Mouse (Mus musculus) T-cell, adult 66 days (primary cell): ENCODE measurements around the gene Vmn1r199. TPM values are rescaled to one million over a fixed set of nuclear protein-coding genes. Genes with fewer than 3 reads are reported as not detected.

ENCODE experiments used
- total RNA-seq, 2 experiments: library from RNA; stranded (reverse); gene quantifications; 3 replicates in 1 of 2; 4 replicates in 1 of 2; pipeline ENCODE4 v1.2.4; 2023

Vmn1r199 gene
- total RNA-seq: not detected

DNA sequence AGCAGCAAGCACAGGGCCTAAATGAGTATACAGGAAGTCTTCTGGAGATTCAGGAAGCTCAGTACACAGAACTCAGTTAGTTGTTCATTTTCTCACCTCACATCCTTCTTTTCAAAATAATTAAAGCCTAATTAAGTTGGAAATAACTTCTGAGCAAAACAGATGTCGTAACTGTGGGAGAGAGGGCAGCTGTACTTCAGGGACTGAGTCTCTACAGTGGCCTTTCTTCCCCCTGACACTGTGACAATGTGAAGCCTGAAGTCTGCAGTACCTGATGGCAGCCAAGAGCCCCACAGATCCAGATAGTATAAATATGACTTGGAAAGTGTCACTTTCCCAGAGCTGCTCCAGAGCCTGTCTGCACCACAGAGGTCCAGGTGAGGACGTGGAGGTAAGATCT, at the start of gene Vmn1r199:
Gene Vmn1r199, plus strand, starts transcription at position 301 of the 400 bp plus-strand sequence.

DNA sequence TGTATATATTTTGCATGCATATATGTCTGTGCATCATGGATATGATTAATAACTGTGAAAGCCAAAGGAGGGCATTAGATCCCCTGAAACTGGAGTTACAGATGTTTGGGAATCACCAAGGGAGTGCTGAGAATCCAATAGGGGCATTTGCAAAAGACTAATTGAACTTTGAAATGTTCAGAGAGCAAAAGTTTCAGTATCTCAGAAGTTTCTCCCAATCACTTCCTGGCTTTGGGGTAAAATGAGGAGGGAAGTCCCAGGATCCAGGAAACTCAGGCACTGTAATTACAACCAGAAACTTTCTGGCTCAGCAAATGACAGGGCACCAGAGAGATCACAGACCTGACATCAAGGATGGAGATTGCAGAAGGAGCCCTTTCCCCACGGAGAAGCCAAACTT, 29.6 kb upstream of the Vmn1r199 start, which contains the start of gene Vmn1r198:
Gene Vmn1r198, plus strand, starts transcription at position 301 of the 400 bp plus-strand sequence.

DNA sequence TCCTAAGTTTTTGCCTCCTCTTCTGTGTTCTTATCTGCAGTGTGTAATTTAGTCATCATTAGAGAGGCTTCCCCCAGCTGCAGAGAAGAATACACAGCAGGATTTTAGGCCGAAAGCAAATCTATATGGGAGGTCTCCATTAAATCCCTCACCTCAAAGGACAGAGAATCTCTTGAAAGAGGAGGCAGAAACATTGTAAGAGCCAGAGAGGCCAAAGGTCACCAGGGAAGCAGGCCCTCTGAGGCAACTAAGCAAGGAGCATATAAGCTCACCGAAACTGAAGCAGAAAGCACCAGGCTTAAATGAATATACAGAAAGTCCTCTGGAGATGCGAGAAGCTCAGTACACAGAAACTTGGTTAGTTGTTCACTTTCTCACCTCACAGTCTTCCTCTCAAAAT, 10.5 kb downstream of the Vmn1r199 start, which contains the start of gene Vmn1r200:
Gene Vmn1r200, plus strand, starts transcription at position 301 of the 400 bp plus-strand sequence.

Other genes with a start within 250 kb of the Vmn1r199 start
- not detected for gene Vmn1r191, start 195.8 kb upstream of the Vmn1r199 start, total RNA-seq
- gene Vmn1r192, start 188.7 kb upstream of the Vmn1r199 start, total RNA-seq: not detected
- gene Vmn1r193, start 156.7 kb upstream of the Vmn1r199 start, total RNA-seq: not detected
- not detected for gene Vmn1r194, start 135.6 kb upstream of the Vmn1r199 start, total RNA-seq
- not detected for gene Vmn1r195, start 109.3 kb upstream of the Vmn1r199 start, total RNA-seq
- gene Vmn1r196, start 89.9 kb upstream of the Vmn1r199 start, total RNA-seq: not detected
- gene Vmn1r197, start 55.2 kb upstream of the Vmn1r199 start, total RNA-seq: not detected
- gene Vmn1r198, start 29.5 kb upstream of the Vmn1r199 start, total RNA-seq: not detected
- gene Vmn1r200, start 10.6 kb downstream of the Vmn1r199 start, total RNA-seq: not detected
- not detected for gene Vmn1r201, start 92.1 kb downstream of the Vmn1r199 start, total RNA-seq
- under 1 TPM in 1 of 2 experiments, not detected in 1; 0.12 TPM for gene Vmn1r202, start 125.6 kb downstream of the Vmn1r199 start, total RNA-seq
- gene Vmn1r203, start 138.3 kb downstream of the Vmn1r199 start, total RNA-seq: under 1 TPM in 1 of 2 experiments, not detected in 1; 0.06 TPM
- gene Vmn1r204, start 173.4 kb downstream of the Vmn1r199 start, total RNA-seq: not detected
- not detected for gene Vmn1r205, start 213.2 kb downstream of the Vmn1r199 start, total RNA-seq
- not detected for gene Vmn1r206, start 244.4 kb downstream of the Vmn1r199 start, total RNA-seq